Mouse (Mus musculus) kidney, adult 2 months (tissue): ENCODE results near the gene Aldh8a1.

Experiments used
- CTCF ChIP-seq: fragments of 200-500 bp; conservative IDR thresholded peaks from 2 replicates; pipeline ENCODE4 v1.5.1; 2011; ENCODE audit warnings: low read depth, mild to moderate bottlenecking, control low read depth, low read length, moderate library complexity, mixed read lengths; ENCODE audit not compliant: insufficient read depth, insufficient read length
- POLR2A ChIP-seq: fragments of 200-500 bp; IDR thresholded peaks from one replicate; pipeline ENCODE4 v1.6.1; 2011; ENCODE audit warnings: low read depth, low read length, control low read depth

- TF ChIP-seq CTCF: no peak
- no peak for TF ChIP-seq POLR2A
Observed at GRCm38 (mm10) chr10:21350531-21351515, 26.3 kb upstream of the Aldh8a1 start.
